ENCODE assay signal across 25 mouse cellular contexts in genomic region chr11:87707570-87707969, GRCm38 (mm10). TPM values are rescaled to one million over a fixed set of nuclear protein-coding genes. Genes with fewer than 3 reads are reported as not detected.
DNase-seq lines count a peak whose midpoint lies in the region; ATAC-seq and TF ChIP-seq lines count a peak whose summit lies in the region.
"Had no signal": no experiment of that assay in that cellular context is flagged by ENCODE, and none has a peak within 500 bp of the region (broad histone marks: within the 10 kb centered on the region; RNA-seq: fewer than 3 reads in every experiment).

No protein-coding gene starts in this region.

- H3K9me3 ChIP-seq in lung, embryonic 15.5 days: no peaks in the 10 kb centered on the region
- H3K9me3 ChIP-seq in CH12.LX (replicated peaks; ENCODE audit: low read length): no peaks in the 10 kb centered on the region
- no peaks in the 10 kb centered on the region for H3K9me3 ChIP-seq in embryonic facial prominence, embryonic 11.5 days (replicated peaks; ENCODE audit: control insufficient read depth, low read length)
- H3K9me3 ChIP-seq: forebrain, embryonic 13.5 days; limb, embryonic 13.5 days; liver, embryonic 15.5 days; midbrain, embryonic 15.5 days had no signal

- no peak overlapping the region for H3K4me2 ChIP-seq in lung, embryonic 15.5 days
- H3K4me2 ChIP-seq in CH12.LX (ENCODE audit: insufficient read depth, low read depth, poor library complexity, severe bottlenecking): no peak overlapping the region
- H3K4me2 ChIP-seq in embryonic facial prominence, embryonic 11.5 days (ENCODE audit: low read depth, low read length): no peak overlapping the region
- H3K4me2 ChIP-seq: forebrain, embryonic 13.5 days; limb, embryonic 13.5 days; liver, embryonic 15.5 days; midbrain, embryonic 15.5 days had no signal

- no peaks in the 10 kb centered on the region for H3K27me3 ChIP-seq in lung, embryonic 15.5 days
- no peaks in the 10 kb centered on the region for H3K27me3 ChIP-seq in CH12.LX (replicated peaks)
- H3K27me3 ChIP-seq in embryonic facial prominence, embryonic 11.5 days (ENCODE audit: control insufficient read depth, insufficient read depth, low read length): no peaks in the 10 kb centered on the region
- H3K27me3 ChIP-seq: liver, embryonic 15.5 days; Patski had no signal

- 0 out of 2 replicates have a peak, but pooled peaks have one; percentile 5 for TF ChIP-seq EP300 in CH12.LX (IDR thresholded peaks at IDR 0.05; ENCODE audit: low read length)

- DNase-seq in lung, postnatal 10 days: no peak
- no peak for DNase-seq in CH12.LX (ENCODE audit: extremely low read depth)
- peak; percentile 14 for DNase-seq in brain, adult 2 months (ENCODE audit: low read depth, low spot score)
- no peak for DNase-seq in embryonic facial prominence, embryonic 11.5 days (ENCODE audit: low spot score)
- no peak for DNase-seq in urinary bladder, postnatal 4 days (ENCODE audit: low spot score in 2 of 2)
- DNase-seq in spleen, postnatal 10 days (ENCODE audit: low spot score in 2 of 2): no peak
- no peak for DNase-seq in adrenal gland, postnatal 25 days
- DNase-seq: adrenal gland, postnatal 14 days; cerebellum, adult 2 months; gastrocnemius, postnatal 10 days; heart, adult 2 months; heart, postnatal 36 days; kidney, postnatal 36 days; lung, postnatal 14 days; right cerebral cortex, postnatal 14 days; spleen, adult 18-20 months; thymus, postnatal 4 days had no signal

- peaks cover 21% of the 10 kb centered on the region for H3K79me2 ChIP-seq in CH12.LX (replicated peaks; ENCODE audit: control insufficient read depth, extremely low read depth, insufficient read depth, poor library complexity, severe bottlenecking)

- H3K9ac ChIP-seq in lung, embryonic 15.5 days: no peak overlapping the region
- H3K9ac ChIP-seq in CH12.LX (ENCODE audit: insufficient read depth, low read depth): no peak overlapping the region
- H3K9ac ChIP-seq in embryonic facial prominence, embryonic 11.5 days (replicated peaks; ENCODE audit: low read length): no peak overlapping the region
- H3K9ac ChIP-seq: forebrain, embryonic 13.5 days; limb, embryonic 13.5 days; liver, embryonic 15.5 days; midbrain, embryonic 15.5 days had no signal

- H3K4me3 ChIP-seq in lung, embryonic 15.5 days: no peak overlapping the region
- no peak overlapping the region for H3K4me3 ChIP-seq in CH12.LX (replicated peaks in 1 of 3; ENCODE audit: low read depth in 2 of 3, low read length in 2 of 3, poor library complexity in 1 of 3)
- no peak overlapping the region for H3K4me3 ChIP-seq in embryonic facial prominence, embryonic 11.5 days (ENCODE audit: low read depth, low read length)
- H3K4me3 ChIP-seq: forebrain, embryonic 13.5 days; heart, adult 2 months; limb, embryonic 13.5 days; liver, embryonic 15.5 days; midbrain, embryonic 15.5 days; myocyte had no signal

- no peaks in the 10 kb centered on the region for H3K36me3 ChIP-seq in lung, embryonic 15.5 days
- H3K36me3 ChIP-seq in CH12.LX (replicated peaks in 1 of 2; ENCODE audit: control insufficient read depth in 1 of 2, insufficient read depth in 1 of 2, low read length in 1 of 2): peaks cover 25 to 86% of the 10 kb centered on the region in 2 experiments
- no peaks in the 10 kb centered on the region for H3K36me3 ChIP-seq in embryonic facial prominence, embryonic 11.5 days (replicated peaks; ENCODE audit: control insufficient read depth, insufficient read depth, low read depth, low read length)
- H3K36me3 ChIP-seq: limb, embryonic 13.5 days; liver, embryonic 15.5 days; midbrain, embryonic 15.5 days had no signal

- no peak for TF ChIP-seq RAD21 in CH12.LX (IDR thresholded peaks at IDR 0.05; ENCODE audit: low read depth, low read length)

- in situ Hi-C loops in CH12.LX (cut with MboI; ENCODE audit: low pct_ligation_motif_present, low pct_unique_long_range_greater_than_20kb, low sequenced_read_pairs): no loop called here

- no peak for TF ChIP-seq CTCF in CH12.LX (conservative IDR thresholded peaks at IDR 0.05 in 1 of 2, IDR thresholded peaks at IDR 0.05 in 1 of 2; ENCODE audit: low read depth in 2 of 2, low read length in 2 of 2)

- TF ChIP-seq POLR2A in CH12.LX (IDR thresholded peaks at IDR 0.05; ENCODE audit: low read depth, low read length): no peak

- ATAC-seq in lung, embryonic 15.5 days (ENCODE audit: borderline replicate concordance, extremely low read depth, low FRiP score, low TSS enrichment): no peak
- ATAC-seq in embryonic facial prominence, embryonic 11.5 days (replicated peaks; ENCODE audit: insufficient number of reproducible peaks, low FRiP score, low TSS enrichment, low read depth): 0 out of 2 replicates have a peak, but pooled peaks have one; percentile 37
- ATAC-seq: activated CD4-positive, CD25-positive, alpha-beta regulatory T cell, adult 4 months; forebrain, embryonic 13.5 days; midbrain, embryonic 15.5 days; Patski had no signal

- dilution Hi-C loops in CH12.LX (cut with MboI; ENCODE audit: extremely low pct_ligation_motif_present, extremely low pct_unique_long_range_greater_than_20kb, low sequenced_read_pairs): no loop called here

- H3K27ac ChIP-seq in lung, embryonic 15.5 days: peak overlapping the region; percentile 0; the same call in 1 of the 2 replicates
- H3K27ac ChIP-seq in CH12.LX (ENCODE audit: insufficient read depth, low read depth): 0 out of 2 replicates have a peak overlapping the region, but pooled peaks have one; percentile 27
- no peak overlapping the region for H3K27ac ChIP-seq in embryonic facial prominence, embryonic 11.5 days (replicated peaks; ENCODE audit: low read depth, low read length)
- H3K27ac ChIP-seq: forebrain, embryonic 13.5 days; heart, adult 2 months; limb, embryonic 13.5 days; liver, embryonic 15.5 days; midbrain, embryonic 15.5 days had no signal

- 54% methylated on average over 8 of the region's 8 CpGs for WGBS in lung, embryonic 15.5 days
- 62% methylated on average over 8 of the region's 8 CpGs for WGBS in embryonic facial prominence, embryonic 11.5 days

- H3K4me1 ChIP-seq in lung, embryonic 15.5 days: peaks cover 35% of the 10 kb centered on the region
- peaks cover 21 to 58% of the 10 kb centered on the region in 2 experiments for H3K4me1 ChIP-seq in CH12.LX (ENCODE audit: control insufficient read depth in 1 of 2, insufficient read depth in 2 of 2)
- no peaks in the 10 kb centered on the region for H3K4me1 ChIP-seq in embryonic facial prominence, embryonic 11.5 days (ENCODE audit: control insufficient read depth, insufficient read depth, low read length)

TF ChIP-seq in CH12.LX, 34 proteins besides CTCF, POLR2A, EP300 and RAD21:
- TF ChIP-seq ETS1 (conservative IDR thresholded peaks at IDR 0.05; ENCODE audit: low read depth, low read length) (peak; percentile 30; the same call in 1 of the 2 replicates), SMC3 (IDR thresholded peaks at IDR 0.05; ENCODE audit: low read depth, low read length) (no peak), CHD1 (IDR thresholded peaks at IDR 0.05; ENCODE audit: low read depth, low read length) (no peak), MAFK (IDR thresholded peaks at IDR 0.05; ENCODE audit: insufficient replicate concordance, low read length) (no peak), JUND (conservative IDR thresholded peaks at IDR 0.05; ENCODE audit: low read depth, low read length) (no peak), PAX5 (IDR thresholded peaks at IDR 0.05; ENCODE audit: low read length) (no peak), MAX (IDR thresholded peaks at IDR 0.05; ENCODE audit: low read length) (no peak), SIN3A (IDR thresholded peaks at IDR 0.05; ENCODE audit: low read length) (no peak), IRF4 (IDR thresholded peaks at IDR 0.05; ENCODE audit: low read depth, low read length) (peak; percentile 39; the same call in 1 of the 2 replicates)

RNA-seq across cellular contexts. Expression of gene Supt4a, which starts 29.8 kb away (rescaled TPM):
- 144 and 155 TPM in 2 replicates for polyA plus RNA-seq in lung, embryonic 15.5 days (2015; fragmentation: Nextera tagmentation; extraction: Ambion mirVana)
- total RNA-seq in CH12.LX (2012; rRNA removed) (241 and 287 TPM in 2 replicates), CH12.LX (2014; rRNA removed) (251 and 256 TPM in 2 replicates)
- polyA plus RNA-seq in CH12.LX (2012; ENCODE audit: insufficient read length, low read depth): 220 and 229 TPM in 2 replicates
- 174 and 180 TPM in 2 replicates for polyA plus RNA-seq in embryonic facial prominence, embryonic 11.5 days (2014; fragmentation: Nextera tagmentation; extraction: Ambion mirVana)
- 59.0 and 84.6 TPM in 2 replicates for total RNA-seq in adrenal gland, postnatal 25 days (2021)

RNA-seq across cellular contexts. Expression of gene Rnf43, which starts 45.0 kb away (rescaled TPM):
- 14.3 and 16.4 TPM in 2 replicates for polyA plus RNA-seq in lung, embryonic 15.5 days (2015; fragmentation: Nextera tagmentation; extraction: Ambion mirVana)
- 23.8 and 27.7 TPM in 2 replicates for total RNA-seq in CH12.LX (2012; rRNA removed)
- total RNA-seq in CH12.LX (2014; rRNA removed): 10.7 and 12.2 TPM in 2 replicates
- polyA plus RNA-seq in CH12.LX (2012; ENCODE audit: insufficient read length, low read depth): 26.3 and 27.8 TPM in 2 replicates
- polyA plus RNA-seq in embryonic facial prominence, embryonic 11.5 days (2014; fragmentation: Nextera tagmentation; extraction: Ambion mirVana): 2.0 and 4.4 TPM in 2 replicates
- 5.5 and 6.1 TPM in 2 replicates for total RNA-seq in adrenal gland, postnatal 25 days (2021)
- polyA plus RNA-seq: myocyte had no signal

RNA-seq across cellular contexts. Expression of gene Tspoap1, which starts 52.8 kb away (rescaled TPM):
- 1.4 and 2.7 TPM in 2 replicates for polyA plus RNA-seq in lung, embryonic 15.5 days (2015; fragmentation: Nextera tagmentation; extraction: Ambion mirVana)
- 19.9 and 36.9 TPM in 2 replicates for total RNA-seq in CH12.LX (2012; rRNA removed)
- 12.8 and 16.5 TPM in 2 replicates for total RNA-seq in CH12.LX (2014; rRNA removed)
- 11.6 and 12.3 TPM in 2 replicates for polyA plus RNA-seq in CH12.LX (2012; ENCODE audit: insufficient read length, low read depth)
- 1.5 and 3.5 TPM in 2 replicates for polyA plus RNA-seq in embryonic facial prominence, embryonic 11.5 days (2014; fragmentation: Nextera tagmentation; extraction: Ambion mirVana)
- 7.4 and 9.4 TPM in 2 replicates for total RNA-seq in adrenal gland, postnatal 25 days (2021)
- total RNA-seq: heart, adult 2 months had no signal
